Mouse (Mus musculus): Measurements from ENCODE around the gene Mprip.

DNA sequence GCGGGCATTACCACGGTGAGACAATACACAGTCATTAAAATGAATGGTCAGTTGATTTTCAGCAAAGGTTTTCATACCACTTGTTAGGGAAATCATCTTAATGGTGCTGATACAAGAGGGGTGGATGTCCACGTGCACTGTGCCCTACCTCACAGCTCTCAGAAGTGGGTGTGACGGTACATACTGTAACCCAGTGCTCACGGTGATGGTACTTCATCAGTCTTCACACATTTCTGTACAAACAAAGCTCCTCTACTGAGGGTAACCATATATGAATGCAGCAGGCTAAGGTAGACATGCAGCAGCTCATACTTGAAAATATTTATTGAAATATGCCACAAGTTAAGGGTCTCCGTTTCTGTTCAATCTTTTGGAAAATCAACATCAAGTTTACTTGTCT is 122.5 kb downstream of the Mprip start:
- TF ChIP-seq CTCF (IDR thresholded peaks at IDR 0.05; ENCODE audit: low read depth) (no peak), EP300 (IDR thresholded peaks at IDR 0.05; ENCODE audit: low read depth) (no peak)
